Mouse (Mus musculus) testis, adult 2 months (tissue): Measurements from ENCODE around the gene Otop3. TPM values are rescaled to one million over a fixed set of nuclear protein-coding genes. Genes with fewer than 3 reads are reported as not detected.
A peak's percentile ranks its signal among the peaks of the same experiment; 100 is the strongest.
"Not testable (repeated sequence)": the region's sequence is repeated elsewhere in the genome, so short reads cannot be mapped to it uniquely, and the experiment has no call there.

Experiments
- H3K27ac ChIP-seq: fragments of 200-500 bp; 2 replicates; pipeline ENCODE4 v1.5.1; 2012; ENCODE audit warnings: low read depth, low read length; ENCODE audit not compliant: control insufficient read depth, insufficient read depth
- H3K27me3 ChIP-seq: fragments of 200-500 bp; 2 replicates; pipeline ENCODE4 v1.6.1; 2012; ENCODE audit warnings: mild to moderate bottlenecking, low read length, moderate library complexity; ENCODE audit not compliant: control insufficient read depth, insufficient read depth
- H3K36me3 ChIP-seq: fragments of 200-500 bp; 2 replicates; pipeline ENCODE4 v1.6.1; 2012; ENCODE audit warnings: mild to moderate bottlenecking, low read length; ENCODE audit not compliant: control insufficient read depth, insufficient read depth
- H3K4me1 ChIP-seq: fragments of 200-500 bp; 2 replicates; pipeline ENCODE4 v1.6.1; 2012; ENCODE audit warnings: low read length; ENCODE audit not compliant: control insufficient read depth, insufficient read depth
- H3K4me3 ChIP-seq: fragments of 200-500 bp; 2 replicates; pipeline ENCODE4 v1.5.1; 2012; ENCODE audit warnings: low read depth, mild to moderate bottlenecking, low read length, moderate library complexity, mixed read lengths; ENCODE audit not compliant: control insufficient read depth
- CTCF ChIP-seq: fragments of 200-500 bp; IDR thresholded peaks from 2 replicates; pipeline ENCODE4 v1.5.1; 2012; ENCODE audit warnings: low read depth, mild to moderate bottlenecking, inconsistent platforms, low read length, moderate library complexity; ENCODE audit not compliant: control insufficient read depth, insufficient read depth, insufficient replicate concordance
- POLR2A ChIP-seq: fragments of 200-500 bp; IDR thresholded peaks from 2 replicates; pipeline ENCODE4 v1.6.1; 2012; ENCODE audit warnings: low read depth, mild to moderate bottlenecking, inconsistent platforms, low read length, moderate library complexity; ENCODE audit not compliant: control insufficient read depth
- polyA plus RNA-seq: library from polyadenylated mRNA; depleted of rRNA; stranded (reverse); fragments of >200 nt; gene quantifications from 2 replicates; pipeline ENCODE4 v1.2.3, GENCODE M21; 2012; rRNA removed

Otop3 gene
- polyA plus RNA-seq, 1 experiment = 0.17 TPM

- Histone ChIP-seq H3K4me3 (no peak overlapping the region), H3K27me3 (no peaks in the 10 kb centered on the region), H3K36me3 (no peaks in the 10 kb centered on the region), H3K27ac (no peak overlapping the region), H3K4me1 (peaks cover 7% of the 10 kb centered on the region; the same call in 1 of the 2 replicates)
- TF ChIP-seq CTCF = no peak
- TF ChIP-seq POLR2A = no peak
Observed at GRCm38 (mm10) chr11:115383701-115384474, 49.4 kb downstream of the Otop3 start.

- Histone ChIP-seq H3K27me3 (no peaks in the 10 kb centered on the region), H3K27ac (no peak overlapping the region), H3K4me3 (no peak overlapping the region), H3K36me3 (no peaks in the 10 kb centered on the region), H3K4me1 (peaks cover 7% of the 10 kb centered on the region; the same call in 1 of the 2 replicates)
- no peak for TF ChIP-seq CTCF
- TF ChIP-seq POLR2A = no peak
Observed at GRCm38 (mm10) chr11:115384587-115384986, 50.1 kb downstream of the Otop3 start.

- not testable (repeated sequence) for H3K27ac ChIP-seq, H3K4me3 ChIP-seq, H3K27me3 ChIP-seq, H3K4me1 ChIP-seq, H3K36me3 ChIP-seq
Observed at GRCm38 (mm10) chr11:115386859-115387258, 52.3 kb downstream of the Otop3 start.

- Histone ChIP-seq H3K27ac (no peak overlapping the region), H3K27me3 (no peaks in the 10 kb centered on the region), H3K36me3 (no peaks in the 10 kb centered on the region), H3K4me1 (peaks cover 9% of the 10 kb centered on the region), H3K4me3 (no peak overlapping the region)
- no peak for TF ChIP-seq POLR2A
- no peak for TF ChIP-seq CTCF
Observed at GRCm38 (mm10) chr11:115391358-115391757, 56.8 kb downstream of the Otop3 start.

- no peaks in the 10 kb centered on the region for H3K36me3 ChIP-seq
- peak overlapping the region; percentile 61 for H3K4me3 ChIP-seq
- no peak overlapping the region for H3K27ac ChIP-seq
- no peaks in the 10 kb centered on the region for H3K27me3 ChIP-seq
- TF ChIP-seq POLR2A (no peak; the same call in 1 of the 2 replicates), CTCF (no peak)
- H3K4me1 ChIP-seq = peaks cover 9% of the 10 kb centered on the region
Observed at GRCm38 (mm10) chr11:115393721-115394325, 59.3 kb downstream of the Otop3 start.

Other genes starting within 250 kb of the Otop3 start
- not detected in 2 replicates for gene Rab37, start 243.3 kb upstream of the Otop3 start, polyA plus RNA-seq
- gene Cd300lf, start 200.7 kb upstream of the Otop3 start, polyA plus RNA-seq = 0.09 and 0.14 TPM in 2 replicates
- 21.2 and 29.7 TPM in 2 replicates for gene Slc9a3r1, start 171.4 kb upstream of the Otop3 start, polyA plus RNA-seq
- 7.5 and 9.0 TPM in 2 replicates for gene Tmem104, start 147.2 kb upstream of the Otop3 start, polyA plus RNA-seq
- 106 and 118 TPM in 2 replicates for gene Nat9, start 146.9 kb upstream of the Otop3 start, polyA plus RNA-seq
- gene Grin2c, start 67.5 kb upstream of the Otop3 start, polyA plus RNA-seq = 1.2 and 1.5 TPM in 2 replicates
- gene Fdxr, start 57.7 kb upstream of the Otop3 start, polyA plus RNA-seq = 28.0 and 30.7 TPM in 2 replicates
- gene Fads6, start 37.1 kb upstream of the Otop3 start, polyA plus RNA-seq = 6.4 and 7.0 TPM in 2 replicates
- 8.5 and 8.9 TPM in 2 replicates for gene Otop2, start 27.6 kb upstream of the Otop3 start, polyA plus RNA-seq
- gene Ush1g, start 12.7 kb upstream of the Otop3 start, polyA plus RNA-seq = 3.7 and 4.1 TPM in 2 replicates
- 1.2 and 1.7 TPM in 2 replicates for gene Hid1, start 33.0 kb downstream of the Otop3 start, polyA plus RNA-seq
- gene Cdr2l, start 47.2 kb downstream of the Otop3 start, polyA plus RNA-seq = 5.2 TPM in 2 replicates
- 13.9 and 18.0 TPM in 2 replicates for gene Mrpl58, start 69.0 kb downstream of the Otop3 start, polyA plus RNA-seq
- 145 and 166 TPM in 2 replicates for gene Atp5h, start 85.2 kb downstream of the Otop3 start, polyA plus RNA-seq
- gene Kctd2, start 85.4 kb downstream of the Otop3 start, polyA plus RNA-seq = 11.8 and 13.6 TPM in 2 replicates
- gene Trim80, start 105.8 kb downstream of the Otop3 start, polyA plus RNA-seq = 307 and 344 TPM in 2 replicates
- 0.72 and 0.78 TPM in 2 replicates for gene Slc16a5, start 127.7 kb downstream of the Otop3 start, polyA plus RNA-seq
- gene Armc7, start 140.9 kb downstream of the Otop3 start, polyA plus RNA-seq = 3.3 and 3.8 TPM in 2 replicates
- gene Nt5c, start 157.1 kb downstream of the Otop3 start, polyA plus RNA-seq = 32.4 and 34.0 TPM in 2 replicates
- gene Jpt1, start 179.7 kb downstream of the Otop3 start, polyA plus RNA-seq = 548 and 576 TPM in 2 replicates
- 50.6 and 72.2 TPM in 2 replicates for gene Sumo2, start 201.5 kb downstream of the Otop3 start, polyA plus RNA-seq
- 36.3 and 42.6 TPM in 2 replicates for gene Nup85, start 229.7 kb downstream of the Otop3 start, polyA plus RNA-seq